Mouse (Mus musculus) spleen, embryonic (tissue): ENCODE results near the gene Spib.

Experiments
- CTCF ChIA-PET: fragments of 350-600 bp; sonication (Branson Sonifier 250); formaldehyde crosslinking; loops from one replicate; lab custom pipeline; 2022; lab: Charles Lee

Gene Spib

DNA sequence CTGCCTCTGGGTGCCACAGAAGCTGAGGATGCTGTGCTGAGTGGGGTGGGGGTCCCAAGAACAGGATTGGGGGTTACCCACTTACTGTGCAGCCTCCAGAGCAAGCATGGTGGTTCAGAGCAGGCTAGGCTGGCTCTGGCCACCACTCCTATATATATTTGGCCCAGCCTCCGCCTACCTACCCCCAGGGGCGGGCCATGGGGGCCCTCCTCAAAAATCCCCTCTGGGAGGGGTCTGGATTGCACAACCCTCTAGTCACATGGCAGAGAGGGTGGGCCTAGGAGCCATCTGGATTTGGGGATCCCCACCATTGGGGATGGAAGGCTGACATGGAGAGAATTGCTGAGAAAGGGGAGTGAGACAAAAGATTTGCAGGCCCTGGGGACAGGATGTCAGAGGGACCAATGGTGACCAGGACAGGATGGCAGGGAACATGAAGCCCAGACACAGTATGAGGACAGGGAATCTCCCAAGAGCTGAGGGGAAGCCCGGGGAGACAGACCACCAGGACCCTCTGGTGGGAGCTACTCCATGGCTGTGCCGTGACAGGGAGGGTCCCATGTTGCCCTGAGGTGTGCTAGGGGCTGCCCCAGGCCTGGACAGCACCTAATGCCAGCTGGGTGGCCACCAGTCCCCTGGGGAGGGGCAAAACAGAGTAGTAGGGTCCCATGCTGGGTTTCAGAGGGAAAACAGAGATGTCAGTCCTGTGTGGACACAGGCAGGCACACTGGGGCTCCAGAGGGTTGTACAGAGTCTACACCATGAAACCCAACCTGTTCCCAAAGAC is at the start of gene Spib:
Spib (minus strand) TSS at position 126 of the 787 bp plus-strand sequence.
- CTCF ChIA-PET: interaction anchor here (0.6 to 1.2 kb wide), 4 partner anchors 10 to 36 kb away, joined by 3 to 29 read pairs (median 4); no protein-coding TSS in a partner anchor

- CTCF ChIA-PET: no interaction called here
Observed at GRCm38 (mm10) chr7:44581637-44582036, 49.8 kb upstream of the Spib start.

- CTCF ChIA-PET: interaction anchor here (0.6 kb wide), 1 partner anchor 23 kb away, joined by 16 read pairs; no protein-coding TSS in a partner anchor
Observed at GRCm38 (mm10) chr7:44576333-44576844, 44.5 kb upstream of the Spib start.

GRCm38 (mm10) chr7:44572956-44573484 is 41.1 kb upstream of the Spib start:
- CTCF ChIA-PET: interaction anchor here (0.6 to 0.9 kb wide), 3 partner anchors 12 to 892 kb away, joined by 3 to 8 read pairs (median 3); no protein-coding TSS in a partner anchor

DNA sequence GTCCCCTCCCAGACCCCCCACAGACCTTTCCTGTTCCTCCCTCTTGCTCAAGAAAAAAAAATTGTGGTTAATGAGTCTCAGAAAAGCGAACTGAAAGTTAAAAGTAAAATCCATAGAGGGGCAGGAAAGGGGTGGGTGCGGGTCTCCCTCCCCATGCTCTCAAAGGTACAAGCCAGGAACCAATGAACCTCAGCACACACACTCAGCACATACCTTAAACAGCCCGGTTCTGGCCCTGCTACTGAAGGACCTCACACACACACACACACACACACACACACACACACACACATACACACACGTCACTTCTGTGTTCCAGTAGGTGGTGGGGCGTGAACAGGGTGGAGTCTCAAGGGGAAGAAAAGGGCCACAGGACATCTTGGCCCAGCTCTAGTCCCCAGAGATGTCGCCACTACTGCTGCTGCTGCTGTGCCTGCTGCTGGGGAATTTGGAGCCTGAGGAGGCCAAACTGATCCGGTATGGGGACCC is 40.4 kb upstream of the Spib start, which contains the start of gene Napsa:
Napsa (plus strand) TSS at position 168 of the 489 bp plus-strand sequence.
- CTCF ChIA-PET: interaction anchor here (0.6 kb wide), 1 partner anchor 13 kb away, joined by 3 read pairs; no protein-coding TSS in a partner anchor

DNA sequence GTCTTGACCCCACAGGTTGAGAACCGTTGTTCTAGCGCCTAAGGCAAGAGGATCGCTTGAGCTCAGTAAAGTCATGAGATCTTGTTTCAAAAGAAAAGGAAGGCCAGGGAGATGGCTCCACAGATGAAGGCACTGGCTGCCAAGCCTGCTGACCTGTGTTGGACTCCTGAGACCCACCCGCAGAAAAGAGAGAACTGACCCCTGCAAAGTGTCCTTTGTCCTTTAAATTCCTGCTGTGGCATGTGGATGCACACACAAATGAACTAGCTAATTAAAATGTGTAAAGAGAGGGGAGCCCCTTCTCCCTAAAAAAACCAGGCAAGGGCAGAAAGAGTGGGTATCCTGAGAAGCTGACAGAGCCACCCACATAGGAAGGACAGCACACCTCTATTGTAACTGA is 39.9 kb upstream of the Spib start:
- CTCF ChIA-PET: no interaction called here

- CTCF ChIA-PET: interaction anchor here (0.8 kb wide), 1 partner anchor 9 kb away, joined by 3 read pairs; no protein-coding TSS in a partner anchor
Observed at GRCm38 (mm10) chr7:44570989-44571388, 39.1 kb upstream of the Spib start.

GRCm38 (mm10) chr7:44568803-44569202 is 36.9 kb upstream of the Spib start:
- CTCF ChIA-PET: no interaction called here

- CTCF ChIA-PET: no interaction called here
Observed at GRCm38 (mm10) chr7:44565414-44565813, 33.5 kb upstream of the Spib start.

DNA sequence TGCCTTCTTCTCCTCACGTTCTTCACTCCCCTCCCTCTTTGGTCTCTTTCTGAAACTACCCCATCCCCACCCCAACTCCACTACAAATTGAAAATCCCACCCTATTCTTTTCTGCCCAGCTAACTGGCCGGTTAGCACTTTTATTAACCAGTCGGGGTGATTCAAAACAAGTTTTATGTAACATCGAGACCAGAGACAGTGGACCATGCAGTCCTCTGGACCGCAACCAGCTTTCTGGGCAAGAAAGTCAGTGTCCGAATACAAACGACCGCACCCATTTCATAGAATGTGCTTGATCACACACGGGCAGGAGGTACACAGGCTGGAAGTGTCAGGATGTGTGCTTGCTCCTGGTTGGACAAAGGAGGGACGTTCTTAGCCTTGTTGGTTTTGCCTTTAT is 32.6 kb upstream of the Spib start:
- CTCF ChIA-PET: interaction anchor here (0.5 to 0.6 kb wide), 2 partner anchors 33 to 41 kb away, joined by 3 read pairs; no protein-coding TSS in a partner anchor

DNA sequence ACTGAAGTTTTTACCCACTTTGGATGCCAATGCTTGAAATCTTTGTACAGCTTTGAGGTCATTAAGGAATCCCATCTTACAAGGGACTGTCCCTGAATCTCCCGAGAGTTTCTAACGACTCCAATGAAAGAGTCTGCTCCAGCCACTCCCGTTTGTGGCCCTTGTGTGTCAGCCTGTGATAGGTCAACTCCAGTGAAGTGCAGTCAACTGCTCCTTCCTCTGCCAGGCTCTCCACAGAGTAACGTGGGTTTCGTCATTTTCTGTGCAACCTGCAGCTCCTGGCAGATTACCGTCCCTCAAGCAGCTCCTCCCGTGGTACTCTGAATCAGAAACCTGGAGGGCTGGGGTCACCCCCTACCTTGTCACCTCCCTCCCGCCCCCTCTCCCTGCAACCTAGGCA is 31.4 kb upstream of the Spib start:
- CTCF ChIA-PET: interaction anchor here (0.6 kb wide), 1 partner anchor 10 kb away, joined by 3 read pairs; the partner anchor contains the start of gene Nr1h2

DNA sequence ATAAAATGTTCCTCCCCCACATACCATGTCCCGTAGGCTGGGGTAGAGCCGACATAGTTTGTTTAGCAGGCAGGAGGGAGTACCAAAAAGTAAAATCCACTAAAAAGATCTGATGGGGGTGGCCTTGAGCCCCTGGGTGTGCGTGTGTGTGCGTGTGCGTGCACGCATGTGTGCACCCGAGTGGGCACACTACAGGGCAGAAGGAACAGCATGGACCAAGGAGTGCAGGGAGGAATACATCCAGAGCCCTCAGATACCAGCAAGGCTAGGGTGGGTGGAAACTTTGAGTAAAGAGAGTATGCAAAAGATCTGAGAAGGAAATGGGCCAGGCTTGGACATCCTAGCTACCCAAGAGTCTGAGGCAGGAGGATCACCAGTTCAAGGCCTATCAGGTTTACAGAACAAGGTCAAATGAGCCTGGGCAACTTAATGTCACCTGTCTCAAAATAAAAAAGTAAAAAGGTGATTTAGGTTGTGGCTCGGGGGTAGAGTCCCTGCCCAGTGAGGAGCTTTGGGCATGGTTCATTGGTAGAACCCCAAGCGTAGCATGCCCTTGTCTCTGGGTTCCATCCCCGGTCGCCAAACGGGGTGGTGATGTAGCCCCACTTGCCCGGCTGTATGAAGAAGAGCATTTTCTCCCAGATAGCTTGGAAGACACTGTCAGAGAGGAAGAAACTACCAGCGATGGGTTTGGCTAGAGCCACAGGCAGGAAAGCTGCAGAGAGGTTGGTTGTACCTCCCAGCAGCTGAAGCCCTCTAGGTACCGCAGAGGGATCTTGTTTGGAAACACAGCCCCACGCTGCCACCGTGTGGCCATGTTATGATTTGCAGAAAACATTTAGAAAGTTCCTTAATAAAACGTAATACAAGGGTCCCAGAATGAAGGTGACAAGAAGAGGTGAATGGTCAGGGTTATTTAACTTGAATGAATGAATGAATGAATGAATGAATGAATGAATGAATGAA is 28.8 kb upstream of the Spib start:
- CTCF ChIA-PET: interaction anchor here (0.7 to 2.5 kb wide), 5 partner anchors 10 to 81 kb away, joined by 3 to 8 read pairs (median 3); no protein-coding TSS in a partner anchor

DNA sequence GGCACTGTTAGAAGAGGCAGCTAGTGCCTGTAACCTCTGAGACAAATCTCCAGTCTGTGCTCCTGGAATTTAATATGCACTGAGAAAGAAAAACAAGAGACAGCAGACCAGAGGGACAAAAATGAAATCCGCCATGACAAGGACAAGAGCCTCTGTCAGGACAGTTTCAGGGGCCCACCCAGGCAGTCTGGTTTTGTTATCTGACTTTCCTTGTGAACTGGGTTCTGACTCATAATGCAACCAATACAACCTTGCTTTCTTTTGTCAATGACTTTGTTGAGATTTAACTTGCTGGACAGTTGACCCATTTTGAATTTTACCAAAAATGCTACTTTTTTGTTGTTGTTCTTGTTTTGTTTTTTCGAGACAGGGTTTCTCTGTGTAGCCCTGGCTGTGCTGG is 25.8 kb upstream of the Spib start:
- CTCF ChIA-PET: no interaction called here

DNA sequence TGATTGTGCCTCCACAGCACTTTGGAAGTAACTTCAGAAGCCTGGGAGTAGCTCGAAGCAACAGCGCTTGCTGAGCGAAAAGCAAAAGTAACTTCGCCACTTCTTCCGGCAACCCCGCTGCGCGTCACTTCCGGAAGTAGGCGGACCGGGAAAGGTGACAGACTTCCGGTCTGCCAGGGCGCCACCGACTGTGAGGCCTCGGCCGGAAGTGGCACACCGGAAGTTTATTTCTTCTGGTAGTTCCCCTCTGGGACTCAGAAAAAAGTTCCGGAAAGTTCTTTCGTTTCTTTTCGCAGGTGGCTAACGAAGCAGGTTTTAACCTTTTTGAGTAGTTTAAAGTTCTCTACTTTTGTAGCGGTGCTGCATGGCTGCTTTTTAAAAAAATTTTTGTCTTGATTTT is 22.0 kb upstream of the Spib start, which contains the start of gene Nr1h2:
Nr1h2 (minus strand) TSS at position 126 of the 400 bp plus-strand sequence.
- CTCF ChIA-PET: interaction anchor here (0.7 to 0.8 kb wide), 2 partner anchors 9 to 11 kb away, joined by 3 to 10 read pairs; no protein-coding TSS in a partner anchor

GRCm38 (mm10) chr7:44553196-44553764 is 21.4 kb upstream of the Spib start:
- CTCF ChIA-PET: interaction anchor here (0.5 to 0.7 kb wide), 2 partner anchors 10 to 48 kb away, joined by 3 to 7 read pairs; no protein-coding TSS in a partner anchor

GRCm38 (mm10) chr7:44552141-44552908 is 20.5 kb upstream of the Spib start:
- CTCF ChIA-PET: interaction anchor here (0.5 kb wide), 1 partner anchor 47 kb away, joined by 7 read pairs; no protein-coding TSS in a partner anchor

DNA sequence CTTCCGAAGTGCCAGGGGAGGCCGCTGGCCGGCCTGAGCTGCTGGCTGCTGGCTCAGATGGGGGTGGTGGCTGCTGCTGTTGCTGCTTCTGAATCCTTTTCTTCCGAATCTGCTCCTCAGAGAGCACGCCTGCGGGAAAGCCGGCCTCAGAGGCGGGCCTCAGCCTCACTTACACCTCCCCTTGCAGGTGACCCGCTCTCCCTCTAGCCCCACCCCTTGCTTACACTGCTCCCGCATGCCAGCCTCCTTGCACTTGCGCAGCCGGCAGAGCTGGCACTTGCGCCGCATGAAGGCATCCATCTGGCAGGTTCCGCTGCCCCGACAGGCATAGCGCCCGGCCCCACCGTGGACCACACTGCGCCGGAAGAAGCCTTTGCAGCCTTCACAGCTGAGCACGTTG is 19.9 kb upstream of the Spib start:
- CTCF ChIA-PET: no interaction called here

DNA sequence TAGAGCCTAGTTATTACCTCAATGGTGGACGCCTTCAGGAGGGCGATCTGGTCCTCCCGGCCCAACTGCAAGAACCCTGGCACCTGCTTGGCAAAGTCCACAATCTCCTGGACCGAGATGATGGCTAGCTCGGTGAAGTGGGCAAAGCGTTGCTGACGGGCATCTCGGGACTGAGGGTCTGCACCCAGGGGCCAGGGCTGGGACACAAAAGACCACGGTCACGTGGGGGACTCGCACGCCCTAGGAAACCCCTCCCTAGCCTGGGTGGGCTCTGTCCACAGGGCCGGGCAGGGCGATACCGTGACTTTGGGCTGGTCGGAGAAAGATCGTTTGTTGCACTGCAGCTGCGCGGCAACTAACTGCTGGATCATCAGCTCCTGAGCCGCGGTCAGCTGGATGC is 19.4 kb upstream of the Spib start:
- CTCF ChIA-PET: no interaction called here

GRCm38 (mm10) chr7:44550409-44550678 is 18.5 kb upstream of the Spib start:
- CTCF ChIA-PET: no interaction called here
